Mouse (Mus musculus) ovary, adult 18-20 months (tissue): Measurements from ENCODE around the gene Ccdc85a.
"Not testable (repeated sequence)": the region's sequence is repeated elsewhere in the genome, so short reads cannot be mapped to it uniquely, and the experiment has no call there.

Source experiments
- DNase-seq: peaks from one replicate; pipeline ENCODE4 v3.0.0; 2022; ENCODE audit warnings: low spot score, mixed read lengths

Ccdc85a gene

DNA sequence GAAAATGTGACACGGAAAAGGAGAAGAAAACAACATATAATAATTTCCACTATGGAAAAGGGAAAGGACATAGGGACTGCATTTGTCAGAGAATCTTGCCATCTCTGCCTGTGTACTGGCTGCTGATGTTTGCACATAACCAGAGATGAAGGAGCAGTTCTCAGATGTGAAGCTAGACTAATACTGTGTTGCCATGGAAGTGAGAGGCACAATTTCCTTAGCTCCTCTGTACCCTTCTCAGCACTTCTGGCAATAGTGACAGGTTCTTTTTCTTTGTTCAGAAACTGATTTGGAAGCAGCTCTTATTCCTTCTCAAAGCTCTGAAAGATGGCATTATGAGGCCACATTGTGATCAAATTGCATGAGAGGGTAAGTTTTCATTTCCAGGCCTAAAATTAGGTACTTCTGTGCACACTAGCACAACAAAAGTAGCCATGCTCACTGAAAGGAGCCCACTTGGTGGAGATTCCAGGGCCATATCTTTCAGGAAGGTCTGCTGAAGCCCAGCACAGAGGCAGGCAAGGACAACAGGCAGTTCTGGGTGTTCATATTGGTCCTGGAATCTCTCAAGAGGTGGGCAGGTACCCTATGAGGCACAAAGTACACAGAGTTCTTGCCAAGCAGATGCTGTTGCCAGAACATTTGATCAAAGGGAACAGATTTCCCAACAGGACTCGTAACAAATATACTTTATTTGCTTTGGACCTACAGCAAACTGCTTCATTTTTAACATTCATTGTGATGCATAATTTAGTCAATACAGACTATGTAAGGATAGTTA lies 161.5 kb downstream of the Ccdc85a start:
- DNase-seq, result no peak

GRCm38 (mm10) chr11:28415841-28416240 lies 168.3 kb downstream of the Ccdc85a start:
- DNase-seq, result no peak

GRCm38 (mm10) chr11:28409880-28410279 lies 174.2 kb downstream of the Ccdc85a start:
- not testable (repeated sequence) for DNase-seq

DNA sequence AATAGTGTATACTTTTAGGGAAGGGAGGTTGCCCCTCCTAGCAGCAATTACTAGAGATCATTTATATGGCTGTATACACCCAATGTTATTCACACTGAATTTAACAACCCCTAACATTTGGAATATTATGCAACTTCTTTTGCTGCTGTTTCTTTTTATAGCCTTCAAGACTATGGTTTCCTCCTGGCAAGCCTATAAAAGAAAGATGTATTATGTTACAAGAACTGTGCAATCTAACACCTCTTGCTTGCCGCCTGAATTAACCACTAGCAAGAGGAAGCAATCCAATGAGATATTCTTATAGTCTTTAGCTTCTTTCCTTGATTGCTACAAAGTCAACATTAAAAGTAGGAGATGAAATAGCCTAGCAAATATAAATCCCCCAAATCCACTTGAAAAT lies 187.0 kb downstream of the Ccdc85a start:
- no peak for DNase-seq

- DNase-seq, result no peak
Observed at GRCm38 (mm10) chr11:28375891-28376290, 208.2 kb downstream of the Ccdc85a start.

- no peak for DNase-seq
Observed at GRCm38 (mm10) chr11:28374636-28375035, 209.5 kb downstream of the Ccdc85a start.

- not testable (repeated sequence) for DNase-seq
Observed at GRCm38 (mm10) chr11:28371381-28371780, 212.7 kb downstream of the Ccdc85a start.

DNA sequence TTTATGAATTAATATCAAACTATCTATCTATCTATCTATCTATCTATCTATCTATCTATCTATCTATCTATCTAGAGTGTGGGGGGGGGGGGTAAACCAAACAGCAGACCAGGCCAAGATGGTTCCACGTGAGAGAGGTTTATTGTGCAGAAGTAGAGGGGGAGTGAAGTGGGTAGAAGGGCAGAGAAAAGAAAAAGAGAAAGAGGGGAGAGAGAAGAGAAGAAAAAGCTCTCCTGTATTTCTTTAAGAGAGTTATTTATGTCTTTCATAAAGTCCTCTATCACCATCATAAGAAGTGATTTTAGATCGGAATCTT lies 218.2 kb downstream of the Ccdc85a start:
- no peak for DNase-seq

DNA sequence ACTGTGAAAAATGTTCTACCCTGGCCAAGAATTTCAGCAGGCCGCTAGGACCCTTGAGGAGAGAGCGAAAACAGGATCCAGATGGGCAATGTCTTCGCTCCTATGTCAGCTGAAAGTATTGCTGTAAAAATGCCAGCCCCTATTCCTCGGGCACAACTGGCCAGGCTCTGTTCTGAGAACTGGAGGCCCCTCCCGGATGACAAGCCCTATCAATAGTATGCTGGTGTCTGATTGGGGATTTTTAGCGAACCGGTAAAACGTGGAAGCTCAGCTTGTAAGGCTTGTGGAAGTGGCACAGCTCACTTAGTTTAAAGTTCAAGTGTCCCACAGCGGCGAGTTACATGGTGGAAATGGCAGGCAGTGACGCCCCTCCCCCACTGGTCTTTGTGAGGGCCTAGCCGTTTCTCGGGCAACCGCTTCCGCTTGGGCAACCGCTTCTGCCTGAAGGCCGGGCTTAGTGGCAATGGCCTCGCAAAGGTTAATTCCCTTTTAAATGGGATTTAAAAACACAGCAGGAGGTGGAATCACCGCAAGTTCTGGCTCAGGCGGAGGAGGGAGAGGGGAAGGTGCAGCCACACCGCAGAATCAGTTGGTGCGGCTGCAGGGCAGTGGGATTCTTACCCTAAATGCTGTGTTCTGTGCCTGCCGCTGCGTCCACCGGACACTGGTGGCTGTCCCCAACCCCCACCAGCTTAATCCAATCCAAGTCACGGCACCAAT lies 218.8 kb downstream of the Ccdc85a start:
- DNase-seq, result peak; percentile 53

DNA sequence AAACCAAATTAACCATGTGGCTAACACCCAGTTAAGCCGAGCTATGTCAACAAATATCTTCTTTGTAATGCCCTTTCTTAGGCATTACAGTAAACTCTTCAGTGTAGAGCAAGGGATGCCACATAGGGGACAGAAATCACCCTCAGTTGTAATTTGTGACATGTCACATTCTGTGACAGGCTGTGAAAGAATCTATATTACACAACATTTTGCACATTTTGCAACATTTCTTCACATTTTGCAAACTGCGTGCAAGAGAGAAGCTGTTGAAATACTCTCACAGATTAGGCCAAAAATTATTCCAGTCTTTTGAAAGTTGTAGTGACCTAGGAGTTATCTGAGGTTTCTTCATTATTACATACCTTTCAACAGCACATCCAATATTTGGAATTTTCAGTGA lies 240.7 kb downstream of the Ccdc85a start:
- no peak for DNase-seq

DNA sequence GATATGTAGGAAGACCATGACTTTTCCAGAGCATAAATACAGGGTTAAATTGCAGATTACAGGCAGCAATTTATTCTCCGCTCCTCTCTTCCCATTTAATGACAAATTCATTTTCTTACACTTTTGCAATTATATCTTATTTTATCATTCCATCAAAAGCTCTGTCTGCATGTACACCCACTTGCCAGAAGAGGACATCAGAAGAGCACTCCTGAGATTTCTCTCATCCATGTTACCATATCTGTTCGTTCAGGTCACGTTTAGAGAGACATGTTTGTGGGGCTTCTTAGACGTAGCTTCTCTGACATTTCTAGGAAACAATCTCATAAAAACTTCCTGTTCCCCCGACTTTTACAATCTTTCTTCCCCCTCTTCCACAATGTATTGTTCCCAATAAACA lies 242.2 kb downstream of the Ccdc85a start:
- DNase-seq, result no peak

DNA sequence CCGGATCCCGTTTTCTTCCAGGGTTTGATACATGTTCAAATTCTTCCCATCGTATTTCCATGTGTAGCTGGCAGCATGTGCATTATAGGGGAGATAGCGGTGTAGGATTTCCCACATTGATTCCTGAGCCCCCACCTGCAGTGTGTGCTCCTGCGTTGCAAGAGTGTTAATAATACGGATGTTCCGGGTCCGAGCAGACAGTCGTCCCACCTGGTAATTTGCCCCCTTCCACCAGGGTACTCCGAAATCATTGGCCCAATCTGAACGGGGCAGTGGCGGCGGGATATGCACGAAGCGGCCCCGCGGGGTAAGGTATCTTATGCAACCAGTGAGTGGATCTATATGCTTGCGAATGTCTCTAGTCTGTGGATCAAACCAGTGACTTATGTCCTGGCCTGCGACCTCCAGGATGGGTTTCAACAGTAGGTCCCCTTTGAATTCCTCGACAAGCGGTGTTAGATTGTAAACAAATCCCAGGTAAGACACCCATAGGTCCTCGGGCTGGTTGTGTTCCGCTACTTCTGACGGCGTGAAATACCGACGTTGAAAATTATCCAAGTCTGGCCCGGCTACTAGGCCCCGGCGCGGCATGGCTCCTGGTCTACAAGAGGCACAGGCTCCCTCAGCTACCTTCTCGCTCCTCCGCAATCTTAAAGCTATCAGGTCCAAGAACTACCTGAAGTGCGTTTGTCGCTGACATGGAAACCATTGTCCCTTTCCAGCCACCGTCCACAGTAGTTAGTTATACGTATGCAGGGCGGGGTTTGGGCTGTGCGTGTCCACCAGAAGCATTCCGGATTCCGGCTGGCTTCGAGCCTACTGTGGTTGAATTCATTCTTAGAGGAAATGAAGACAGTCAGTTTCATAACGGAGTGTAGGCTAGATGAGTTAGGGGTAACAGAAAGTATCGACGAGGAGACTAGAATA lies 244.6 kb downstream of the Ccdc85a start, which contains the start of gene Gm6685:
Gm6685 (minus strand) TSS at position 644 of the 927 bp plus-strand sequence.
- DNase-seq, result not testable (repeated sequence)
